Mouse (Mus musculus): ENCODE results near the gene Ushbp1.

The Ushbp1 gene

GRCm38 (mm10) chr8:71392391-71392790, 3.2 kb downstream of the Ushbp1 start:
- DNase-seq = peak; percentile 90

GRCm38 (mm10) chr8:71391696-71392095, 3.9 kb downstream of the Ushbp1 start:
- DNase-seq = peak; percentile 82

- peak; percentile 96 for DNase-seq
Measured at GRCm38 (mm10) chr8:71388267-71388666, 7.3 kb downstream of the Ushbp1 start.

GRCm38 (mm10) chr8:71385212-71385835, 10.3 kb downstream of the Ushbp1 start:
- no peak for DNase-seq

GRCm38 (mm10) chr8:71383860-71384259, 11.7 kb downstream of the Ushbp1 start:
- peak; percentile 95 for DNase-seq

GRCm38 (mm10) chr8:71383396-71383795, 12.2 kb downstream of the Ushbp1 start:
- peak; percentile 95 for DNase-seq

- DNase-seq = peak; percentile 99
Measured at GRCm38 (mm10) chr8:71381971-71382961, 13.3 kb downstream of the Ushbp1 start.

GRCm38 (mm10) chr8:71381421-71381970, 14.1 kb downstream of the Ushbp1 start, which contains the start of gene Nr2f6:
TSS of gene Nr2f6 (minus strand) at chr8:71381960.
- peak; percentile 99 for DNase-seq

- peak; percentile 97 for DNase-seq
Measured at GRCm38 (mm10) chr8:71380178-71381171, 15.1 kb downstream of the Ushbp1 start.

GRCm38 (mm10) chr8:71379512-71380075, 16.0 kb downstream of the Ushbp1 start:
- no peak for DNase-seq

- no peak for DNase-seq
Measured at GRCm38 (mm10) chr8:71379008-71379407, 16.6 kb downstream of the Ushbp1 start.

GRCm38 (mm10) chr8:71376423-71377030, 19.1 kb downstream of the Ushbp1 start:
- DNase-seq = no peak

- DNase-seq = peak; percentile 98
Measured at GRCm38 (mm10) chr8:71375581-71376422, 19.8 kb downstream of the Ushbp1 start.

GRCm38 (mm10) chr8:71374616-71375206, 20.9 kb downstream of the Ushbp1 start:
- DNase-seq = peak; percentile 96

- no peak for DNase-seq
Measured at GRCm38 (mm10) chr8:71373000-71373399, 22.6 kb downstream of the Ushbp1 start.

- peak; percentile 95 for DNase-seq
Measured at GRCm38 (mm10) chr8:71372427-71372826, 23.2 kb downstream of the Ushbp1 start.

- DNase-seq = peak; percentile 100
Measured at GRCm38 (mm10) chr8:71371236-71371848, 24.3 kb downstream of the Ushbp1 start, which contains the start of gene Ocel1. TSS of gene Ocel1 (plus strand) at chr8:71371298.

- peak; percentile 95 for DNase-seq
Measured at GRCm38 (mm10) chr8:71370711-71371235, 24.8 kb downstream of the Ushbp1 start.

Measured in heart, adult 11 months (tissue).